Mouse (Mus musculus): ENCODE measurements around the gene Antxr1.

DNA sequence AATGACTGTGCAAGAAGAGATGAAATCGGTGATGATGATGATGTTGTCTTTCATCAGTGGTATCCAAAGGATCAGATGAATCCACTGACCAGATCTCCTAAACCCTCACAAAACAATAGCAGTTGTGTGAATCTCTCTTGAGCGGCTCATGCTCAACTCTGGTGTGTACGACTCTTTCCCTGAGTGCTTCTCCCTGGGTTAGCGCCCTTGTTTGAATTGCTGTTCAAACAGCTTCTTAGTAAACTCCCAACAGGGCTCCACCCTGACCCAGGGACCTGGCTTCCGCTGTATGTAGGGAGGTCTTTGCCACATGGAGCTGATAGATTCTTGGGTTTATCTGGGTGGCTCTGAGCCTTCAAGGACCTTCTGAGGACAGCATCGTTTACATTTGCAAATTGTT lies 212.2 kb downstream of the Antxr1 start:
- TF ChIP-seq POLR2A (IDR thresholded peaks at IDR 0.05; ENCODE audit: extremely low read depth, insufficient read depth, low read length) (no peak), CTCF (IDR thresholded peaks at IDR 0.05; ENCODE audit: low read depth, low read length) (no peak)
